Mouse (Mus musculus): Measurements from ENCODE around the gene Unc13b. TPM values are rescaled to one million over a fixed set of nuclear protein-coding genes. Genes with fewer than 3 reads are reported as not detected.

Unc13b gene
- polyA plus RNA-seq, 1 experiment: 1.4 TPM

DNA sequence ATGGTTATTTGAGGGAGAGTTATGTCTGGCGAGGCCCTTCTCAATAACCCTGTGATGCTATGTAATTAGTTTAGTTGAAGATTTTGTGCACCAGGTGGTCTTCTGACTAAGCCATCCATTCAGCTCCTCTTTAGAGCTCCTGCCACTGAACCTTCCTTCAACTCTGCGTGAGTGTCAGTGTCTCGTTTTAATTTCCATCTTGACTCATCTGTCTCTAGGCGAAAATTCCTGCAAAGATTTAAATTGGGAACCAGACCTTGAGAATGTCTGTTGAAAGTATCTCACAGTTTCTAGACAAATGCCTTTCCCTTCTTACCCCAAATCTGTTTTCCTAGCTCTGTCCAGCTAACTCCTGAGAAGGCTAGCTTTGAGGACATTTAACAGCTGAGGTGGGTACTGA lies 146.8 kb downstream of the Unc13b start:
- Histone ChIP-seq H3K4me1 (ENCODE audit: control insufficient read depth, insufficient read depth, insufficient read length, low read length) (no peaks in the 10 kb centered on the region), H3K27ac (replicated peaks; ENCODE audit: low read depth, low read length) (no peak overlapping the region), H3K4me3 (ENCODE audit: insufficient read depth, low read depth, low read length) (no peak overlapping the region)

DNA sequence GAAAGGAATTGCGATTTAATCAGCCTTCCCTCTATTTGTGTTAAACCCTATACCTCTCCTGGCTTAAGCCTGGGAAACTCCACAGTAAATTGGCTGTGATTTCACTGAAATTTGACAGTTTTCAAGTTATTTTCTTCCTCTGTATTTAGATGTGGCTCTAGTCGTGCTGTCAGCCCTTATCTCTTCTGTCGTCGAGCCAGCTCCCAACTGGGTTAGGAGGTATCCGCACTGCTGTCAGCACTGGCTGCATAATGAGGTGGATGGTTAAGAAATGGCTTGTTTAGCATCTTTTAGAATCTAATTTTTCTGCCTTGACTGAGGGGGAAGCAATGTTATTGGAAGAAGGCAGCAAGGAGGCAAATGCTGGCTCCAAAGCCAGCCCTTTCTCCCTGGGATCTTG lies 148.2 kb downstream of the Unc13b start:
- H3K4me3 ChIP-seq (ENCODE audit: insufficient read depth, low read depth, low read length): no peak overlapping the region

DNA sequence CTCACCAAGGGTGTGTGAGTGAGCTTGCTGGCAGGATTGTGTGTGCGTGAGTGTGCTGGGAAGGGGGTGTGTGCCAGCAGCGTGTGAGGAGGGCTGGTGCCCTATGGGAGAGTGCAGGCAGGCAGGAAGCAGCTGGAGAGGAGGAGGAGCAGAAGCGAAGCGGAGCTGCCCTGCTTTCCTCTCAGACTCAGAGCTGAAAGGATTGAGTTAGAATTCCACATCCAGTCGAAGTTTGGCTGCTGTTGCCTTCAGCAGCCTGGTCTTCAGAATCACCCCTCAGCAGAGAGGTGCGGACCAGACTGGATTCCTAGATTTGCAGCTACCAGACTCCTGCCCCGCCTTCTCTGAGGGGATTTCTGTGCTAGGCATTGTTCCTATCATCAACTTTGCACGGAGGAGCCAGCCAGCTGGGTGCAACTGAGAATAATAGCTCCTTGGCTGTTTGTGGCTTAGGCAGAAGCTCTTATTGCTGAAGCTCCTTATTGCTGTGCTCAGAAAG lies 150.4 kb downstream of the Unc13b start:
- H3K4me3 ChIP-seq (ENCODE audit: insufficient read depth, low read depth, low read length): no peak overlapping the region
- H3K27ac ChIP-seq (replicated peaks; ENCODE audit: low read depth, low read length): no peak overlapping the region
- no peaks in the 10 kb centered on the region for H3K4me1 ChIP-seq (ENCODE audit: control insufficient read depth, insufficient read depth, insufficient read length, low read length)

More for the DNA sequence above, 148.2 kb downstream of the Unc13b start:
- H3K4me1 ChIP-seq (ENCODE audit: control insufficient read depth, insufficient read depth, insufficient read length, low read length): no peaks in the 10 kb centered on the region
- H3K27ac ChIP-seq (replicated peaks; ENCODE audit: low read depth, low read length): no peak overlapping the region

GRCm38 (mm10) chr4:43209673-43210072 lies 150.9 kb downstream of the Unc13b start:
- Histone ChIP-seq H3K27ac (replicated peaks; ENCODE audit: low read depth, low read length) (no peak overlapping the region), H3K4me3 (ENCODE audit: insufficient read depth, low read depth, low read length) (no peak overlapping the region)

DNA sequence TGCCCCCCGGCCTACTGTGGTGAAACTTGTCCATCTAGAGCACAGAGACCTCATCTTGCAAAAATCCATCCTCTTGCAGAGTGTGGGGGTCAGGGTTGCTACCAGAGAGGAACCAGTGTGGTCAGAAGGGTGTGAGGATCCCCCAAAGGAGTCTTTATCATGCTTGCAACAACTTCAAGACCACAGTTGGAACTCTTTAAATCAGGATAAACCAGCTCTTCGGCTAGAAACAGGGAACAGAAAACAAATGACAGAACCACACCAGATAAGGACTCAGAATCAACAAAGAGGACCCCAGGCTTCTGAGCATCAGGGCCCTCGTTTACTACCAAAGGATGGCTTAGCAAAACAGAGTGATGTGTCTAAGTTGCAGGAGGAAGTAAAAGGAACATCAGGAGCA lies 157.7 kb downstream of the Unc13b start:
- no peaks in the 10 kb centered on the region for H3K4me1 ChIP-seq (ENCODE audit: control insufficient read depth, insufficient read depth, insufficient read length, low read length)
- H3K27ac ChIP-seq (replicated peaks; ENCODE audit: low read depth, low read length): no peak overlapping the region
- H3K4me3 ChIP-seq (ENCODE audit: insufficient read depth, low read depth, low read length): no peak overlapping the region

More at GRCm38 (mm10) chr4:43209673-43210072, 150.9 kb downstream of the Unc13b start:
- no peaks in the 10 kb centered on the region for H3K4me1 ChIP-seq (ENCODE audit: control insufficient read depth, insufficient read depth, insufficient read length, low read length)

DNA sequence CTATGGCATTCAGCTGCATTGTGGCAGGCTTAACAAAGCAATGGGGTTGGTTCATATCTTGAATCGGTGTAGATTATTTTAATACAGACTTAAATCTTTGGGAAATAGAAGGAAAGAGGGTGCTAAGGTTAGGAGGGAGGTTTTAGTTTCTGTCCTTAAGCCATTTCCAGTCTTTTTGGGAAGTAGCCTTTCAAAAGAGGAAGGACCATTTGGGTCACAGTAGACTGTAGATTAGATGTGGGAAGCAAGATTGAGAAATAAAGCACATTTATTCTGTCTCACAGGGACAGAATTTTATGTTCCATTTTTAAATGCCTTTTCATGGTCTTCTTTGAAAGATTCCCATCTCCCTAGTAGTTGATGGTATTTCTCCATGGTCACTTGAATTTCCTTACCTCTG lies 159.2 kb downstream of the Unc13b start:
- H3K4me3 ChIP-seq (ENCODE audit: insufficient read depth, low read depth, low read length): no peak overlapping the region
- H3K4me1 ChIP-seq (ENCODE audit: control insufficient read depth, insufficient read depth, insufficient read length, low read length): no peaks in the 10 kb centered on the region
- no peak overlapping the region for H3K27ac ChIP-seq (replicated peaks; ENCODE audit: low read depth, low read length)

GRCm38 (mm10) chr4:43231821-43232220 lies 173.1 kb downstream of the Unc13b start:
- Histone ChIP-seq H3K4me1 (ENCODE audit: control insufficient read depth, insufficient read depth, insufficient read length, low read length) (no peaks in the 10 kb centered on the region), H3K27ac (replicated peaks; ENCODE audit: low read depth, low read length) (no peak overlapping the region), H3K4me3 (ENCODE audit: insufficient read depth, low read depth, low read length) (no peak overlapping the region)

DNA sequence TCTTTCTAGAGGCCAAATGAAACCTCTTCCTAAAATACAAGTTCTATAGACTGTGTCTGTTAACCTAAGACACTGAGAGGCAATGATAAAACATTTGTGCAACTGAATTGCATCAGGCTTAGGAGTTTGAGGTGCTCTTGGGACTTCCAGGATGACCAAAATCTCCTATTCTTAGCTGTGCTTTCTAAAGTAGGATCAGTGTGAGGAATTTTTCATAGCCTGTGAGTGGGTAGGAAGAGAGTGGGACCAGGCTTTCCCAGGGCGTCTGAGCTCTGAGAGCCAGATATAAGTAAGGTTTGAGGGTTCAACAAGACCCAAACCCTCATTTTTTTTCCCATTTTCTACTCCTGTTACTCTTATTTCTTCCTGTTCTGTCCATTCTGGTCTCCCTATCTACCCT lies 174.2 kb downstream of the Unc13b start:
- Histone ChIP-seq H3K4me1 (ENCODE audit: control insufficient read depth, insufficient read depth, insufficient read length, low read length) (no peaks in the 10 kb centered on the region), H3K4me3 (ENCODE audit: insufficient read depth, low read depth, low read length) (no peak overlapping the region)

GRCm38 (mm10) chr4:43233489-43233888 lies 174.7 kb downstream of the Unc13b start:
- H3K4me1 ChIP-seq (ENCODE audit: control insufficient read depth, insufficient read depth, insufficient read length, low read length): no peaks in the 10 kb centered on the region
- no peak overlapping the region for H3K27ac ChIP-seq (replicated peaks; ENCODE audit: low read depth, low read length)
- no peak overlapping the region for H3K4me3 ChIP-seq (ENCODE audit: insufficient read depth, low read depth, low read length)

More for the DNA sequence above, 174.2 kb downstream of the Unc13b start:
- no peak overlapping the region for H3K27ac ChIP-seq (replicated peaks; ENCODE audit: low read depth, low read length)

DNA sequence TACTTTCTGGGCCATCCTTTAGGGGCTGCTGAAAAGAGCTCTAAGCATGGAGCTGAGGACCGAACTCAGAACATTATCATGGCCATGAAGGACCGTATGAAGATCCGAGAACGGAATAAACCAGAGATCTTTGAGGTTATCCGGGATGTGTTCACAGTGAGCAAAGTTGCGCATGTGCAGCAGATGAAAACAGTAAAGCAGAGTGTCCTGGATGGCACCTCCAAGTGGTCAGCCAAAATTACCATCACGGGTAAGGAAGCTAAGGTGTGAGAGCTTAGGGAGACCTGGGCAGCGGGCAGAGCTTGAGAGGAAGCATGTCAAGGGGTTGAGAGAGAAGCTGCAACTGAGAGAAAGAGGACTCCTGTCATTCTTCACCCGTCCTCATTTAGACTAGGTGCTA lies 178.1 kb downstream of the Unc13b start:
- Histone ChIP-seq H3K4me3 (ENCODE audit: insufficient read depth, low read depth, low read length) (no peak overlapping the region), H3K4me1 (ENCODE audit: control insufficient read depth, insufficient read depth, insufficient read length, low read length) (no peaks in the 10 kb centered on the region), H3K27ac (replicated peaks; ENCODE audit: low read depth, low read length) (no peak overlapping the region)

DNA sequence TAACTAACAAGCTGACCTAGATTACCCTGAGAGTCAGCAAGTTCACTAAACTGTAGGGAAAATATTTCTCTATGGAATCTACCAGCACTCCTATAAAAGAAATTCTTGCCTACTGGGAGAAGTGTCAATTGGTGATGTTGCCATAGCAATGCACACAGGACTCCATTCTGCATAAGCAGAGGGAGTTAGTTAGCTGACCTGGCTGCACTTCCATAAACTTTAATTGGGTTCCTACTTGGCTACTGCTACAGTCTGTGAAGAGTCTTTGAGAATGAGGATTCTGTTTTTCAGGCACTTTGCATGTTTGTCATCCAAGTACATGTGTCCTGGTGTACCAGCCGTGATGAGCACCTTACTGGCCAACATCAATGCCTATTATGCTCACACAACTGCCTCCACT lies 182.0 kb downstream of the Unc13b start:
- Histone ChIP-seq H3K4me1 (ENCODE audit: control insufficient read depth, insufficient read depth, insufficient read length, low read length) (no peaks in the 10 kb centered on the region), H3K4me3 (ENCODE audit: insufficient read depth, low read depth, low read length) (no peak overlapping the region), H3K27ac (replicated peaks; ENCODE audit: low read depth, low read length) (no peak overlapping the region)

GRCm38 (mm10) chr4:43244022-43244421 lies 185.3 kb downstream of the Unc13b start:
- no peaks in the 10 kb centered on the region for H3K4me1 ChIP-seq (ENCODE audit: control insufficient read depth, insufficient read depth, insufficient read length, low read length)
- no peak overlapping the region for H3K27ac ChIP-seq (replicated peaks; ENCODE audit: low read depth, low read length)
- no peak overlapping the region for H3K4me3 ChIP-seq (ENCODE audit: insufficient read depth, low read depth, low read length)

DNA sequence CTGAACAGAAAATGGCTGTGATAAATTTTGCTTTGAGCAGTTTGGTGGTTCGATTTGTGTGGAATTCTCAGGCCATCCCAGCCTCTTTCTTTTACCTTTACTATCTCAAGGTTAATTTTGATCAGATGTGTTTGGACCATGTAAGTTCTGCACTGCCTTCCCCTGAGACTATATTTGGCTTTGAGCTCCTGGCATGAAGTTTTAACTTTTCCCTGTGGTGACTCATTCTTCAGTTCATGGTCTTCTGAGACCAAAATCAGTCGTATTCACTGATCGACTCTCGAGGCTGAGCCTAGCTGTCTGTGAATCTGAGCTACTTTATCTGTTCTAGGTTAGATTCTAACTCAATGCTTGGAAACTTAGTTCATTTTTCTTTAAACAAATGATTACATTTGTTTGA lies 187.0 kb downstream of the Unc13b start:
- no peak overlapping the region for H3K4me3 ChIP-seq (ENCODE audit: insufficient read depth, low read depth, low read length)
- H3K4me1 ChIP-seq (ENCODE audit: control insufficient read depth, insufficient read depth, insufficient read length, low read length): no peaks in the 10 kb centered on the region
- H3K27ac ChIP-seq (replicated peaks; ENCODE audit: low read depth, low read length): no peak overlapping the region

- H3K4me3 ChIP-seq (ENCODE audit: insufficient read depth, low read depth, low read length): no peak overlapping the region
- no peaks in the 10 kb centered on the region for H3K4me1 ChIP-seq (ENCODE audit: control insufficient read depth, insufficient read depth, insufficient read length, low read length)
These were observed 189.3 kb downstream of the Unc13b start for GRCm38 (mm10) chr4:43248026-43248425.

GRCm38 (mm10) chr4:43248909-43249308 lies 190.2 kb downstream of the Unc13b start:
- H3K4me3 ChIP-seq (ENCODE audit: insufficient read depth, low read depth, low read length): no peak overlapping the region
- no peak overlapping the region for H3K27ac ChIP-seq (replicated peaks; ENCODE audit: low read depth, low read length)
- H3K4me1 ChIP-seq (ENCODE audit: control insufficient read depth, insufficient read depth, insufficient read length, low read length): no peaks in the 10 kb centered on the region

More at GRCm38 (mm10) chr4:43248026-43248425, 189.3 kb downstream of the Unc13b start:
- no peak overlapping the region for H3K27ac ChIP-seq (replicated peaks; ENCODE audit: low read depth, low read length)

DNA sequence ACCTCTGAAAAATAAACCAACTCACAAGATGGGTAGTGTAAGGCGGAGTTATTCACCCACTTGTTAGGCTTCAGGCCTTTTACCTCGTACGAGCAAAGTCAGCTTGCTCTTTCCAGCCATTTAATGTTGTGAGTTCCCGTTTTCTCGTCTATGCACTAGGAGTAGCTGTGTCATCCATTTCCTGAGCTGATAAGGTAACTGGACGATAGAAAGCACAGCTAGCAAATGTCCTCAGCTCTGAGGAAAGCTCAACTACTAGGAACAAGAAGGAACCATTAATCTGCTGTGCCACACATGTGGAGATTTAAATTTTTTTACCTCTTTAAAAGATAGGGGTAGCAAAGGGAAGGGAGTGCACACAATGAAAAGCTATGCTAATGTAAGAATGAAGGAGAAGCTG lies 192.5 kb downstream of the Unc13b start:
- H3K4me3 ChIP-seq (ENCODE audit: insufficient read depth, low read depth, low read length): no peak overlapping the region
- no peak overlapping the region for H3K27ac ChIP-seq (replicated peaks; ENCODE audit: low read depth, low read length)
- no peaks in the 10 kb centered on the region for H3K4me1 ChIP-seq (ENCODE audit: control insufficient read depth, insufficient read depth, insufficient read length, low read length)

DNA sequence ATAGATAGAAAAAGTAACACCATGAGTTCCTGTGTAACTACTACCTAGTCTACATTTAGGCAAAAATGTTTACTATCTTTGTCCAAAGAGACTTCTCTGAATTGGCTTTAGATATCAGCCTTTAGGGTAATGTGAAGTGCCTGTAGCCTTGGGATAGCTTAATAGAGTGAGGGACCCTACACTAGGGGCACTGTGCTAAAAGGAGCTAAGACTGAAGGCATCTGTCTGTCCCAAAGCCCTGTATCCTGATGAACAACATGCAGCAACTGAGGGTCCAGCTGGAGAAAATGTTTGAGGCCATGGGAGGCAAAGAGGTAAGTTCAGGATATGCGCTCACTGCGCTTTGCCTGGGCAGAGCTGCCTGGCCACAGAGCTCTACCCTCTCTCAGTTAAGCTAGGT lies 198.3 kb downstream of the Unc13b start:
- Histone ChIP-seq H3K4me3 (ENCODE audit: insufficient read depth, low read depth, low read length) (no peak overlapping the region), H3K4me1 (ENCODE audit: control insufficient read depth, insufficient read depth, insufficient read length, low read length) (no peaks in the 10 kb centered on the region), H3K27ac (replicated peaks; ENCODE audit: low read depth, low read length) (no peak overlapping the region)

Data from brown adipose tissue, adult 24 weeks (tissue).